Mouse (Mus musculus) bone marrow, adult 2 months (tissue): ENCODE data around the gene Hps1. TPM values are rescaled to one million over a fixed set of nuclear protein-coding genes. Genes with fewer than 3 reads are reported as not detected.

Source experiments
- H3K27ac ChIP-seq: fragments of 200-500 bp; 2 replicates; pipeline ENCODE4 v1.5.1; 2012; ENCODE audit warnings: low read depth, mild to moderate bottlenecking, control low read depth, inconsistent platforms, low read length; ENCODE audit not compliant: control insufficient read depth, poor library complexity, insufficient read depth
- H3K4me1 ChIP-seq: fragments of 200-500 bp; 2 replicates; pipeline ENCODE4 v1.6.1; 2011; ENCODE audit warnings: low read length; ENCODE audit not compliant: control insufficient read depth, insufficient read depth
- H3K4me3 ChIP-seq: fragments of 200-500 bp; replicated peaks from 2 replicates; pipeline ENCODE3; 2011; ENCODE audit warnings: mild to moderate bottlenecking, low read depth, low read length, control low read depth; ENCODE audit not compliant: control insufficient read depth
- CTCF ChIP-seq: fragments of 200-500 bp; IDR thresholded peaks from 2 replicates; pipeline ENCODE4 v1.5.1; 2011; ENCODE audit warnings: low read length, control low read depth; ENCODE audit not compliant: control insufficient read depth, insufficient read depth
- POLR2A ChIP-seq: fragments of 200-500 bp; IDR thresholded peaks from 2 replicates; pipeline ENCODE4 v1.6.1; 2011; ENCODE audit warnings: low read depth, mild to moderate bottlenecking, control low read depth, low read length, borderline replicate concordance; ENCODE audit not compliant: control insufficient read depth
- WGBS: fragments of 180-500 bp; shearing (Covaris S2); methylation state at CpG from one replicate; pipeline ENCODE4 v1.1.7; 2018; 5-methylcytosine and 5-hydroxymethylcytosine counted together
- polyA plus RNA-seq: library from polyadenylated mRNA; stranded (reverse); fragments of >200 nt; gene quantifications from 2 replicates; pipeline ENCODE4 v1.2.4, GENCODE M21; 2011; ENCODE audit warnings: low replicate concordance; ENCODE audit not compliant: missing spikeins, insufficient read depth, insufficient read length

Hps1 gene
- polyA plus RNA-seq, 1 experiment, result 16.1 TPM

DNA sequence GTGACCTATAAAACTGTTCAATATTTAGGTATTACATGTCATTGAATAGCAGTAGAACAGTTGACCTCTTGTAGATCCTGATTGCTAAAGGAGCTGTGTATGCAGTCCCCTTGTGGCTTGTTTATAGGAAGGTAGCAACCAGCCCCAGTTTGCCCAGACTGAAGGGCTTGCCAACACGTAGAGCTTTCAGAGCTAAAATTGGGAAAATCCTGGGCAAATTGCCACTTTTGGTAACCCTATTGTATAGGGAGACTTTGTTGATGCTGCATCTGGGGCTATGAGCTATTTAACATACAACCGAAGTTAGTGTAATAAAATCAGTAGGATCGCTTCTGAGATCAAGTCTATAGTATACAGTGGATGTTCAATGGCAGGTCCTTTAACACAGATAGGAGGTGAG is 61.7 kb downstream of the Hps1 start:
- no peak overlapping the region for H3K4me3 ChIP-seq
- TF ChIP-seq POLR2A (no peak), CTCF (no peak)
- H3K27ac ChIP-seq, result no peak overlapping the region
- WGBS, result 78% methylated on average over 3 of the region's 3 CpGs
- H3K4me1 ChIP-seq, result no peaks in the 10 kb centered on the region

DNA sequence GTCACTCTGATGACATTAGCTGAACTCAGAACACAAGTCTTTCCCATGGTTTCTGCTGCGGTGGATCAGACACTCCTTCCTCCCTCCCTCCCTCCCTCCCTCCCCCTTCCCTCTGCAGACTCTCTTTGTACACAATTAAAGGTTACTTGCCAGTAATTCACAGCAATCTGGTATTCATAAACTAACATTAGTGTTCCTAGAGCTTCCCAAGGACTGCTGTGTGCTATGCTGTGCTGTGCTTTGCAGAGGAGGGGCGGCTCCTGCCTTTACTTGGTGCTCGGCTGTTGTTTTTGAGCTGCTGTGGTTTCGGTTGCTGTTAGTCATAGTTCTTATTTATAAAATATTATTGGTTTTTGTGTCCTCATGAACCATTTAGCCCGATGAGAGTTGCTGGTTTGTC is 62.1 kb downstream of the Hps1 start:
- TF ChIP-seq CTCF (no peak), POLR2A (no peak)
- H3K4me1 ChIP-seq, result no peaks in the 10 kb centered on the region
- WGBS, result 63% methylated on average over 5 of the region's 5 CpGs
- no peak overlapping the region for H3K4me3 ChIP-seq
- H3K27ac ChIP-seq, result no peak overlapping the region

DNA sequence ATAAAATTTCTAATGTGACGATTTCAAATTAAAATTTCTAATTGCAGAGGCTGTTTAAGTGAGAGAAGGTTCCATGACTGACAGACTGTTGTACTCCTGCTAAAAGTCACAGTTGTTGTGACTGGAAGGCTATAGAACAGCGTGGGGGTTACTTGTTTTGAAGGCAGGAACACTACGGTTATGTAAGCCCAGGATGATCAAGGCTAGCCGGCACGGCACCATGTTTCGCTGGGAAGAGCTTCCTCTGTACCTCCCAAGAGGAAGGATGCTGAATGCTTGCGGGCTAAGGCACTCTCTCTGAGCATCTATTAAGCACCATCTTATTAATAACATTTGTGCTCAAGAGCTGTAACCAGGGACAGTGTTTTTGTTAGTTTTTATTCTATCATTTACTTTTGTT is 63.3 kb downstream of the Hps1 start:
- H3K4me1 ChIP-seq, result no peaks in the 10 kb centered on the region
- H3K4me3 ChIP-seq, result no peak overlapping the region
- 77% methylated on average over 7 of the region's 7 CpGs for WGBS
- H3K27ac ChIP-seq, result no peak overlapping the region
- TF ChIP-seq POLR2A (no peak), CTCF (no peak)

DNA sequence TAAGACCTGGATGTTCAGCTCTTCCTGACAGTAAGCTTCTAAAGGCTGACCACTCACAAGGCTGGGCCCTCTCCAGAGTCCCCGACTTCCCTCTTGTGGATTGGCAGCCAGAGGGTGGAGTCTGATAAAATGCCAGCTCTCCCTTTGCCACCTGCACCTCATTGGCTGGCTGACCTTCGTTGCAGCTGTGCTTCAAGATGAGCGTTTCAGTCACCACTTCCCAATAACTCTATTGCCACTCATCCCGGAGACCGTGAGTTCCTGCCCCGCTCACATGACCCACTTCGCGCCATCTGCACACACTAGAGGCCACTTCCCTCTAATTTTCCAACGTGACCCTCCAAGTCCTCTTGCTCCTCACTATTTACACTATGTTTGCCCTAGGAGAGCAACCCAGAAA is 66.0 kb downstream of the Hps1 start:
- no peak overlapping the region for H3K4me3 ChIP-seq
- H3K27ac ChIP-seq, result no peak overlapping the region
- H3K4me1 ChIP-seq, result no peaks in the 10 kb centered on the region
- TF ChIP-seq CTCF, result no peak
- no peak for TF ChIP-seq POLR2A
- WGBS, result 52% methylated on average over 9 of the region's 9 CpGs

Other genes starting within 250 kb of the Hps1 start
- not detected in 2 replicates for gene Loxl4, start 167.2 kb downstream of the Hps1 start, polyA plus RNA-seq
- 3.3 and 9.2 TPM in 2 replicates for gene Pyroxd2, start 27.2 kb downstream of the Hps1 start, polyA plus RNA-seq